Mouse (Mus musculus) hindbrain, embryonic 13.5 days (tissue): ENCODE measurements around the gene Kif6. TPM values are rescaled to one million over a fixed set of nuclear protein-coding genes. Genes with fewer than 3 reads are reported as not detected.

Source experiments
- polyA plus RNA-seq: library from polyadenylated mRNA; unstranded; fragments of >200 nt; fragmentation: Nextera tagmentation; extraction: Ambion mirVana; gene quantifications from 2 replicates; pipeline ENCODE4 v1.2.1, GENCODE M21; 2015

The Kif6 gene
- polyA plus RNA-seq, 1 experiment from 2014 or later, result 3.2 TPM

Other genes with a start within 250 kb of the Kif6 start
- gene Mocs1, start 186.8 kb upstream of the Kif6 start, polyA plus RNA-seq, result 3.5 and 4.2 TPM in 2 replicates
- 3.7 and 3.9 TPM in 2 replicates for gene Daam2, start 50.8 kb upstream of the Kif6 start, polyA plus RNA-seq